Mouse (Mus musculus): ENCODE measurements around the gene Etfb.
A peak's percentile ranks its signal among the peaks of the same experiment; 100 is the strongest.
"Not testable (repeated sequence)": the region's sequence is repeated elsewhere in the genome, so short reads cannot be mapped to it uniquely, and the experiment has no call there.

Gene Etfb

DNA sequence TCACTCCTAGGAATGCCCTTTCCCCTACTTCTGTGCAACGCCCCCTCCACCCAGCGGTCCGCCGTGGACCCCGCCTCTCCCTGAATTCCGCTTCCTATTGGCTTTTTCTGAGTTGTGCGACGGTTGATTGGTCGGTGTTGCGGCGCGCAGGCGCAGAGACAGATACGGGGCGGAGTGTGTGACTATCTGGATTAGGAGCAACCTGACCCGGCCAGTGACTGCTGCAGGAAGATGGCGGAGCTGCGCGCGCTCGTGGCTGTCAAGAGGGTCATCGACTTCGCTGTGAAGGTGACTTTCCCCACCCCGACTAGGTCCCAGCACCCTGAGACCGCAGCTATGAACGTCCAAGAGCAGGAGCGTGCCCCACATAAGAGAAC, at the start of gene Etfb, which contains the start of gene Gm45233:
TSS of gene Etfb (plus strand) at position 167 of the 377 bp plus-strand sequence.
TSS of gene Gm45233 (plus strand) at position 212 of the 377 bp plus-strand sequence.
- peak; percentile 89 for DNase-seq (ENCODE audit: low read depth, low spot score)

DNA sequence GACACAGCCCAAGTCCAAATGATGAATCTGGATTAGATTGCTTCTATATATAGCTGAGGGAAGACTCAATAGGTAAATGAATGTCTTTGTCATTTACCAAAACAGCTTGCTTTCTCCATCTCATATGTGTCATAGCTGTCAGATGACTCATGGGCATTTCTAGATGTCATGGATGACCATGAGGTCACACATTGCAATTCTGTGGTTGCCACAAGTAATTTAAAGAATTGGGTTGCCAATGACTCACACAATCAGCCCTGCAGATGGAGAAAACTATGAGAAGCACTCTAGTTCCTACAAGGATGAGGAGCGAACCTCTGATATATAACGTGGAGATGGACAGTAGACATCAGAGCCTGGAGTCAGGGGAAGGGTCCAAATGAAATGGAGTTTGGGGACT, 44.4 kb upstream of the Etfb start:
- no peak for DNase-seq (ENCODE audit: low read depth, low spot score)

DNA sequence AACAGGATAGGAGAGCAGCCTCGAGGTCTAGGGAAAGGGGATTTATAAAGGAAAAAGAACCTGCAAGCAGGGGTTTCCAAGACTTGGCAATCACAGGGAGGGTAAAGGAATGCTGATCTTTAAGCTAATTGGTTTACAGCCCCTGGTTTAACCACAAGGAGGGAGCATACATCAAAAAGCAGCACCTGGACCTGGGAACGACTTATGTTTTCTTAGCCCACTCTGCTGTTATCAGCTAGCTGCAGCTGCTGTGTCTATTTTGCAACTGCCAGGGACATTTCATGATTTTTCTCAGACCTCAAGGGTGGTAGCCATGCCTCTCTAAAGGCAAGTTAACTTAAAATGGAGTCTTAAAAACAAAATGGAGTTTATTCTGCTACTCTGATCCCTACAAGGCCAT, 41.2 kb upstream of the Etfb start:
- no peak for DNase-seq (ENCODE audit: low read depth, low spot score)

DNA sequence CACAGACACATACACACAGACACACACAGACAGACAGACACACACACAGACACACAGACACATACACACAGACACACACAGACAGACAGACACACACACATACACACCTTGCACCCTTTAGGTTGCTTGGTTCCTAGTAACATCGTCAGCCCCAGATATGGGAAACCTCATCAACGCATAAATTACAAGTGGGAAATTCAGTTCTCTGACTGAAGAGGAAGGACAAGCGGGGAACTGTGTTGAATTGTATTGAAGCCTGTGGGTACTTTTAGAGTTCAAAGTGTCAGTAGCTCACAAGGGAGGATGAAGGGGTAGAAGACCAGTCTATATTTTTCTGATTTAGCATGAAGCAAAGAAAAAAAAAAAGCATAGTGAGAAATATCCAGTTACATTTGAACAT, 36.3 kb upstream of the Etfb start:
- no peak for DNase-seq (ENCODE audit: low read depth, low spot score)

DNA sequence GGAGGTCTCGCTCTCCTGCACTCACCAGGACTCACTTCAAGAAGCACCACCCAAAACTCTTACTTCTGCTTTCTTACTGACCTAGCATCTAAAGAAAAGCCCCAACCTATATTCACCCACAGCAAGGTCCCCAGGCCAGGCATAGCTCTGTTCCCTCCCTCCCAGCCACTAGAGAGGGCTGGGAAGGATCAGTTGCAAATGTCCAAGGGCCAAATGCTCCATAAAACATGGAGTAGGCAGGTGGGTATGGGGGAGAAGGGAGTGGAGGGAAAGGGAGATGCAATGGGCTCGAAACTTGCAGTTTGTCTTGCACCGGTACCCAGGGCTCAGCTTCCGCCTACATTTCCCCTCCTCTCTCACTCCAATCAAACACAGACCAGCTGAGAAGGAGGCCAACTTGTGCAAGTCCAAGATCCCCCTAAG, 35.7 kb upstream of the Etfb start, which contains the start of gene Siglecg:
TSS of gene Siglecg (plus strand) at position 74 of the 423 bp plus-strand sequence.
- no peak for DNase-seq (ENCODE audit: low read depth, low spot score)

DNA sequence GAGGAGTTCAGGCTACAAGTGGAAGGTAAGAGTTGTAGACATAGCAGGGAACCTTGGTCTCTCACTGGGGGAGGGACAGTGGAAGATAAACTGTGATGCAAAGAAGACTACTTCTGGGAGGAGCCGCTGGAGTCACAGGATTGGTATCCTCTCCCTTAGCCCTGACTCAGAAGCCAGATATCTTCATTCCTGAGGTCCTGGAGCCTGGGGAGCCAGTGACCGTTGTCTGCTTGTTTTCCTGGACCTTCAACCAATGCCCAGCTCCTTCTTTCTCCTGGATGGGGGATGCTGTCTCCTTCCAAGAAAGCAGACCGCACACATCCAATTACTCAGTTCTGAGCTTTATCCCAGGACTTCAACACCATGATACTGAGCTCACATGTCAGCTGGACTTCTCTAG, 34.8 kb upstream of the Etfb start:
- DNase-seq (ENCODE audit: low read depth, low spot score), result no peak

DNA sequence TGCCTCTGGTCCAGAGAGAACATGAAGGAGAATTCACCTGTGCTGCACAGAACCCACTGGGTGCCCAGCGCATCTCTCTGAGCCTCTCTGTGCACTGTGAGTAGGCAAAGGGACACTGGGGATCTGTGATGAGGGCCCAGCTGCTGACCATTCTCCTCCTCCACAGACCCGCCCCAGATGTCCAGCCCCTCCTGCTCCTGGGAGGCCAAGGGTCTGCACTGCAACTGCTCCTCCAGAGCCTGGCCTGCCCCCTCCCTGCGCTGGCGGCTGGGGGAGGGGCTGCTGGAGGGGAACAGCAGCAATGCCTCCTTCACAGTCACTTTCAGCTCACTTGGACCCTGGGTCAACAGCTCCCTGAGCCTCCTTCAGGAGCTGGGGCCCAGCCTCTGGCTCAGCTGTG, 32.2 kb upstream of the Etfb start:
- DNase-seq (ENCODE audit: low read depth, low spot score), result not testable (repeated sequence)

- DNase-seq (ENCODE audit: low read depth, low spot score), result no peak
These were observed 26.6 kb upstream of the Etfb start for GRCm38 (mm10) chr7:43417298-43417697.

DNA sequence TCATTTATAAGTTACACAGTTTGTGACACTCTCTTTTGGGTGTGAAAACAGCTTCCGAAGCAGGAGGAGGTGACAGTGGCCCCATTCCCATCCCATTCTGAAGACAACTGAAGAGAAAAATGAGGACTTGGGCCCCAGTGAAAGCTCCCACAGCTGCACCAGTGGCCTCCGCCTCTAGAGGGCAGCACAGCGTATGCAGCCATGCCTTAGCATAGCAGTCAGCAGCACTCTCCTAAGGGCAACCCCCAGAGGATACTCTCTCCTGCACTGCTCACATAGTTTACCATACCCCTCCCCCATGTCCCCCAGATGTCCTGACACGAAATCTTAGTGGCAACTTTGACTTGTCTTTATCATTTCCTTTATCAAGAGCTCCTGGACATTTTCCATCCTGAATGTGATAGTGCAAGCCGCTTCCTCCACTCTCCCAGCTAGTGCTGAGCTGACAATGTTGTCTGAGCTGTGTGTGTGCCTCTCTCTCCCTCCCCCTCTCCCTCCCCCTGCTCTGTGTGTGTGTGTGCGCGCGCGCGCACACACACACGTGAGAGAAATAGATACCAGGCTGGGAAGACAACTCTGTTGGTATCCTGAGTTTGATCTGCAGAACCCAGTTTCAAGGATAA, 20.8 kb upstream of the Etfb start:
- no peak for DNase-seq (ENCODE audit: low read depth, low spot score)

- DNase-seq (ENCODE audit: low read depth, low spot score), result no peak
These were observed 19.8 kb upstream of the Etfb start for GRCm38 (mm10) chr7:43423991-43424625.

DNA sequence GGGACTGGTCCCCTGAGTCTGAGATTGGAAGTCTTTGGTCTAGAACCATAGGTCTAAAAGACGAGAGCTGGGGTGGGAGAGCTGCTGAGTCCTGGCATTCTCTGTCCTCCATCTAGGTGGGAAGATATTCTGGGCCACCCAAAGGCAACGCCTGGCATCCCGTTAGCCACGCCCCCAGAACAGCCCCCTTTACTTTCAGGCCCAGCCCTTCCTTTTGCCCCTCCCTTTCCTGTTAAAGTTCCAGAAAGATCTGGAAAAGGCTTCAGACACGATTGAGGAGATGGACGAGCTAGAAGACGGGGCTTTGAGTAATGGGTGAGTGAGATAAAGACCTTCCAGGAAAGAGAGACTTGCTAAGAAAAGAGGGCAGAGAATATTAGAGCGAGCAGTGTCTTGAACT, 16.5 kb upstream of the Etfb start, which contains the start of gene Lim2:
TSS of gene Lim2 (plus strand) at position 265 of the 400 bp plus-strand sequence.
- no peak for DNase-seq (ENCODE audit: low read depth, low spot score)

GRCm38 (mm10) chr7:43429500-43429899, 14.4 kb upstream of the Etfb start:
- DNase-seq (ENCODE audit: low read depth, low spot score), result no peak

DNA sequence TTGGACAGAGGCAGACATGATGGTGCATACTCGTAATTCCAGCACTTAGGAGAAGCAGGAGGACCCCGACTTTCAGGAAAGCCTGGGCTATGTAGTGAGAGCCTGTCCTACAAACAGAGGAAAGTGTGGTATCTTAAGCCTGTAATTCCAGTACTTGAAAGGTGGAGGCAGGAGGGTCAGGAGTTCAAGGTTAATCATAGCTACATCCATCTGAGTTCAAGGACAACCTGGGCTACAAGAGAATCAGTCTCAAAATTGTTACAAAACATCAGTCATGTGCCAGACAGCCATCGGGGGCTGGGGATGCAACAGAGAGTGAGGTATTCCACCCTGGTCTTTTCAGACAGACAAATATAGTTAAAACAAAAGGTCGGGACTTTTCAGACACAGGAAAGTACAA, 11.0 kb upstream of the Etfb start:
- DNase-seq (ENCODE audit: low read depth, low spot score), result no peak

DNA sequence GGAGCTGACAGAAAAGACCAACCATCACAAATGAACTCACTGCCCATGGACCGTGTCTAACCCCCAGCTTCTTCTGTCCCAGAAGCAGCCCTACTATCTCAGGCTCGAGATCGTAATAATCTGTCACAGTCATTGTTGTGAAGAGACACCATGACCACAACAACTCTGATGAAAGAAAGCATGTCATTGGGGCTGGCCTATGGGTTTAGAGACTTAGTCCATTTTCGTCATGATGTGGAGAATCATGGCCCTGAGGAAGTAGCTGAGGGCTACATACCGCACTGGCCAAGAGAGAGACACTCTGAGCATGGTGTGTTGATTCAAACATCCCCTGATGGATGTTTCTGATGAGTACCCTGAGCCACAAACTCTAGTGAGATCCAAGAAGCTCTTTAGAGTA, 9.2 kb upstream of the Etfb start:
- no peak for DNase-seq (ENCODE audit: low read depth, low spot score)

DNA sequence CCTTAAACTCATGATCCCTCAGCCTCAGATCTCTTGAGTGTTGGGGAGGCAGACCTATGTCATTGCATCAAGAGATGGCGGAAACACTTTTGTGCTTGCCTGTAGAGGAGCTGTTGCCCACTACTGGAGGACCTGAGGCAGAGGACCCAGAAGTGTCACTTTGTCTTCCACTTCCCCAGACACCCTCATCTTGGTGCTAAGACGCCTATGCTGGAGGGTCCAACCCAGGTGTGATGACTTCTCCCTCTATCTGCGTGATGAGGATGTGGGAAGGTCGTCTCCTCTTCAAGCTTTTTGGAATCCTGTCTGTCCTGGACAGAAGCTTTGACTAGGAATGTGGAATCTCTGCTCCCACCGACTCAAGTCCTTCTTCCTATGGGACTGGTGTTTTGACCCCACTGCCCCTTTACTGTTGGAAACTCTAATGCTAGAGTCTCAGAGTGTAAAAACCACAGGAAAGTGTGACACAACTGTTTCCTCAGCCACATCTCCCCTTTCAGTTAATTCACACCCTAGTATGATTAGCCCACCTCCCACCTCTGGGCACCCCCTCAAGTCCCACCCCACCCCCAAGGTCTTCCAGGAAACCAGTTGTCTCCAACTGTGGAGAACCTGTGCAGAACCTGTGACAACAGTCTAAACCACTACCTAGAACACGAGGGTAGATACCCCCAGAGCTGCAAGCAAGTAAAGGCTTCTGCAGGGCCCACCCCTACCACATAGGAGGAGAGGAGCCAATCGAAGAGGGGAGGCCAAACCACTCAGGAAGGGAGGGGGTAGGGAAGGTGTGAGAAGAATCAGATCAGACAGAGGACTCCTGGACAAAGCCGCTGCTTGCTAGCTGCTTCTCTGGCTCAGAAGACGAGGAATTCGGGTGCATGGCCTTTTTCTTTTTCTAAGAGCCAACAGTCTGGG, 7.3 kb upstream of the Etfb start, which contains the start of gene Nkg7:
TSS of gene Nkg7 (plus strand) at position 733 of the 915 bp plus-strand sequence.
- no peak for DNase-seq (ENCODE audit: low read depth, low spot score)

DNA sequence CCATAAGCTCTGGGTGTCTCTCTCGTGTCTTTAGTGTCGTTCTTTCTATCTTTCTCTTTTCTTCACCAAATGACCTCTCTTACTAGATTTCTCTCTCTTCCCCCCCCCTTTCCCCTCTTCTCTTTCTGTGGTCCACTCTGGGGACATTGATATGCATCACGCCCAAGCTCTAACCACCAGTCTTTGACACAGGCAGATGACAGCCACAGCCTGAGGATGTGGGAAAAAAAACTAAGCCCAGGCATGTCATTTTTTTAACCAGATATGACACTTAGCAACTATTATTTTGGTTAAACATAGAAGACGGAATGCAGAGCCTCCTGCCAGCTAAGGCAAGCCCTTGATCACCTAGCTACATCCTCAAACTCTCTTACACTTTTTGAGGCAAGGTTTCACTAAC, 5.3 kb upstream of the Etfb start:
- no peak for DNase-seq (ENCODE audit: low read depth, low spot score)

DNA sequence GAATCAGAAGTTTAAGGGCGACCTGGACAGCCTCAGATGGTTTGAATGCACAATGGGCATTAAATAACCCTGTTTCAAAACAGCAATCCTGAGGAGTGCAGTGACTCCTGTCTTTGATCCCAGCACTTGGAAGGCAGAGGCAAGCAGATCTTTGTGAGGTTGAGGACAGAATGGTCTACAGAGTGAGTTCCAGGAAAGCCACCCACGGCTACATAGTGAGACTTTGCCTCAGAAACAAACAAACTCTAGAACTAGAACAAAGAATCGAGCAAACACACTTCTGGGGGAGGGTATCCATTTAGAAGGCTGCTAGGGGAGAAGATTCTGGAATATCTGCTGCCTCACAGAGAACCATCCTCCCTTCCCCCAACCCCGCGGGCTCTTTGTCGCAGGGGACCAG, 3.4 kb upstream of the Etfb start, which contains the start of gene Cldnd2:
TSS of gene Cldnd2 (plus strand) at position 301 of the 400 bp plus-strand sequence.
- no peak for DNase-seq (ENCODE audit: low read depth, low spot score)

DNA sequence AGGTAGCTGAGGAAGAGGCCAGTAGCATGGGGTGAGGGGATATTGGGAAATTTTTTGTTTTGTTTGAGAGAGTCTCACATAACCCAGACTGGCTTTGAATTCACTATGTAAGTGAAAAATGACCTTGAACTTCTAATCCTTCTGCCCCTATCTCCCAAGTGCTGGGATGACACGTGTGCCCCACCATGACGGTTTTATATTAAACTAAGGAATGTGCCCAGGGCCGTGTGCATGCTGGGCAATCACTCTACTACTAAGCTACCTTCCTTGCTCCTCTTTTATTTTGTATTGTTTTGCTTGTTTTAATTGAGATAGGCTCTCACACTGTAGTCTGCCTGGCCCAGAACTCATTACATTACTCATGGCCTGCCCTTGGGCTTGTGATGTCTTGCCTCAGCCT, 2.8 kb upstream of the Etfb start:
- no peak for DNase-seq (ENCODE audit: low read depth, low spot score)

- DNase-seq (ENCODE audit: low read depth, low spot score), result no peak
These were observed 1.2 kb upstream of the Etfb start for GRCm38 (mm10) chr7:43442684-43443083.

DNA sequence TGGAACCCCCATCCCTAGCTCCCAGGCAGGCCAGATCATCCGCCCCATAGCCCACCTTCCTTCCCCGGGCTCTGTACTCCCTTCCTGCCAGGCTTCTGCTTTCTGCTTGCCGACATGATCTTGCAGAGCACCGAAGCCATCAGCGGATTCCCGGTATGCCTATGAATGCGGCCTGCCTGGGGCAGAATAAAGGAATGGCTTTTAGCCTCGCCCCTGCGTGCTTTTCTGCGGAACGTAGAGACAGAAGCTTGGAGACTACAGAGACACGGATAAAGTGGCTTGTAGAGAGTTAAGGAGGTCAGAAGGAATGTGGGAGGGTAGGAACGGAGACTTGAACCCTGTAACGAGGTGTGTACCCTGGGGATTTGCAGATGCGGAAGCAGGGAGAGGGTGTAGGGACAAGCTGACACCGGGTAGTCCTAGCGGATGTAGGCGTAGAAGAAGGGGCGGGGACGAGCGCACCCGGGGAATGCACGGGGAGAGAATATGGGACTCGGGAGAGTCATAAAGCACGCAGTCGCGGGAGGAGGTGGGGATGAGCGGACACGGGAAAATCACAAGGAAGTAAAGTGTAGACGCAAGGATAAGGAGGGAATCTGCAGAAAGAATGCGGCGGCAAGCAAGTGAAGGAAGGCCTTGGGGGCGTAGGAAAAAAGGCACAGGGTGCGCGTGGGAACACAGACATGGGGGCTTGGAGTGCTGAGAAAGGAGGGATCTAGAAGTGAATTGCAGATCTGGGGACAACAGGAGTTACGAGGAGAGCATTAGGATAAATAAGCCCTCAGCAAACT, 562 bp upstream of the Etfb start:
- no peak for DNase-seq (ENCODE audit: low read depth, low spot score)

- DNase-seq (ENCODE audit: low read depth, low spot score), result no peak
These were observed 3.9 kb downstream of the Etfb start for GRCm38 (mm10) chr7:43447801-43448200.
